Mouse (Mus musculus): Measurements from ENCODE around the gene Olfr699.
"Not testable (repeated sequence)": the region's sequence is repeated elsewhere in the genome, so short reads cannot be mapped to it uniquely, and the experiment has no call there.

Gene Olfr699

GRCm38 (mm10) chr7:106793098-106793497 lies at the start of gene Olfr699:
Gene Olfr699, minus strand, starts transcription at chr7:106793198.
- no peak for DNase-seq (ENCODE audit: extremely low read depth, low read depth, low spot score)

DNA sequence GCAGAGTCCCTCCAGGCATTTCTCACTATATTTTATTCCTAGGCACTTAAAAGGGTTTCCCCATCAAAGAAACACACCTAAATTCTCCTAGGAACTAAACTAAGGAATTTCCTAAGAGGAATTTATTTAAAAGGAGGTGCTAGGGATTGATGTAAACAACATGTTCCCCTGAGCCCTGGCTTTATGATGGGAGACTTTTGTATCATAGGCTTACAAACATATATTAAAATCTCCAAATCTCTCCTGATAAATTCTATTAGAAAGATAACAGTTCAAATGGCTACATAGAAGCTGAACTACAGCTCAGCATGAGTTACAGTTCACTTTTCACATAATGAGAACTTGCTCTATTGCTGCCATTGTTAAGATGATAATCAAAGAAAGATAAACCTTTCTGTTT lies 40.8 kb upstream of the Olfr699 start, which contains the start of gene Olfr702:
TSS of gene Olfr702 (minus strand) at position 101 of the 400 bp plus-strand sequence.
- no peak for DNase-seq (ENCODE audit: extremely low read depth, low read depth, low spot score)

DNA sequence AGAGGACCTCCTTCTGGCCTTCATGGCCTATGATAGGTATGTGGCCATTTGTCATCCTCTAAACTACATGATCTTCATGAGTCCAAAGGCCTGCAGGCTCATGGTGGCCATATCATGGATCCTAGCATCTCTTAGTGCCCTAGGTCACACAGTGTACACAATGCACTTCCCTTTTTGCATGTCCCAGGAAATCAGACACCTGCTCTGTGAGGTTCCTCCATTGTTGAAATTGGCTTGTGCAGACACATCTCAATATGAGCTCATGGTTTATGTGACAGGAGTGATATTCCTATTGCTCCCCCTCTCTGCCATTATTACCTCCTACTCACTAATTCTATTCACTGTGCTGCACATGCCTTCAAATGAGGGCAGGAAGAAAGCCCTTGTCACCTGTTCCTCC lies 25.4 kb upstream of the Olfr699 start:
- DNase-seq (ENCODE audit: extremely low read depth, low read depth, low spot score) = no peak

DNA sequence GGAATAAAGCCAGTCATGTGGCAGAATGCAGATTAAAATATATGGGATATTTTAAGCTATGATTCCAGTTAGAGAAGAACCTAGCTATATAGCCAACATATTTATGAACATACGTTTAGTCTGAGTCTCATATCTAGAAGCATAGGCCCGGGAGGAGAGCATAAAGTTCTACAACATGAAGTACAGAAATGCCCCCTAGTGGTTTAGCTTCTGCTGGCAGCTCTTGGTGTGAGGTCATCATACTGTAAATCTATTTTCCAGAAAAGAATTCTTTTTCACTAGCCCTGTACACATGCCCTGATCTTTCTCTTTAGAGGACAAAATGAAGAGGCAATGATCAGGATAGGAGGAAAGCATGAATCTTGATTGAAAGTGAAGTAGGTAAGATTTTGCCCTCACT lies 22.8 kb upstream of the Olfr699 start:
- no peak for DNase-seq (ENCODE audit: extremely low read depth, low read depth, low spot score)

- DNase-seq (ENCODE audit: extremely low read depth, low read depth, low spot score) = no peak
These were observed 20.8 kb upstream of the Olfr699 start, which contains the start of gene Olfr701 for GRCm38 (mm10) chr7:106813829-106814228. Gene Olfr701, plus strand, starts transcription at chr7:106814129.

GRCm38 (mm10) chr7:106808734-106809133 lies 15.7 kb upstream of the Olfr699 start, which contains the start of gene Olfr700:
Gene Olfr700, minus strand, starts transcription at chr7:106808834.
- no peak for DNase-seq (ENCODE audit: extremely low read depth, low read depth, low spot score)

DNA sequence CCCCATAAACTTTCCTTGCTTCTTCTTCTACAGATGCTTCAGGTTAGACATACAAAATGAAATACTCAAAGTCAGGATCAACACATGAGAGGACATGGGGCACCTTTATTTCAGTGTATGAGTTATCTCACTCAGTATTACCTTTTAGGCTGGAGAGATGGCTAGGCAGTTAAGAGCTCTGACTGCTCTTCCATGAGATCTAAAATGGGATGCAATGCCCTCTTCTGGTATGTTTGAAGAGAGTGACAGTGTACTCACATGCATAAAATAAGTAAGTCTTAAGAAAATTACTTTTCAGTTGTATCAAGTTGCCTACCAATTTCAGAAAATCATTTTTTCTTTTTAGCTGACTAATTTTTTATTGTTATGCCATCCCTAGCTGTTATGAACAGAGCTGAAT lies 4.7 kb downstream of the Olfr699 start:
- DNase-seq (ENCODE audit: extremely low read depth, low read depth, low spot score) = no peak

DNA sequence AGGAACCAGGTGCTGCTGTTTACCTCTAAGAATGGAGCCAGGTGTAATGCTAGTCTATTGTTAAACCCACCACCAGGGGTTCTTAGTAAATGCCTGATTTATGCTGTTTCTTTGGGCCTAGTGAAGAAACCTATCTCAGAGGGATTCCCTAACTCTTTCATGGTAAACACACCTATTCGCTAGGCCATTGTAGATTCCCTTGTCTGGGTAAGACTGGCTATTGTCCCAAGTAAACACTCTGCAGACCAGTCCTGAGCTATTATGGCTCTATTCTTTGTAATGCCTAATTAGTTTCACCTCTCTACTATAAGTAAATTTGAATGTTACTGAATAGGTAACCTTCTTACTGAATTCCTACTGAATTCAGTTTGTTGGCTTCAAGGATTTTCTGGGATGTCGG lies 32.0 kb downstream of the Olfr699 start:
- not testable (repeated sequence) for DNase-seq (ENCODE audit: extremely low read depth, low read depth, low spot score)

DNA sequence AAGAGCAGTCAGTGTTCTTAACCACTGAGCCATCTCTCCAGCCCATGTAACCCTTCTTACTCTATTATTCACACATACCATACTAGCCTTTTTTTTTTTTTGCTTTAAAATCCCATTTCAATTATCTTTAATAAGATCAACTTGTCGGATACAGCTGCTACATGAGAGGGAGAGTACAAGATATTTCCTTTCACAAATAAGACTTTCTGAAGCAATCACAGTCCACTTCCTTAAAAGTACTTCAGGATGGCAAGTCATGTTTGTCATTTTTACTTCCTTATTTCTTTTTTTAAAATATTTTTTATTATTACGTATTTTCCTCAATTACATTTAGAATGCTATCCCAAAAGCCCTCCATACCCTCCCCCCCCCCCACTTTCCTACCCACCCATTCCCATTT lies 34.2 kb downstream of the Olfr699 start:
- DNase-seq (ENCODE audit: extremely low read depth, low read depth, low spot score) = no peak

- DNase-seq (ENCODE audit: extremely low read depth, low read depth, low spot score) = no peak
These were observed 37.7 kb downstream of the Olfr699 start, which contains the start of gene Olfr698 for GRCm38 (mm10) chr7:106755297-106755696. Gene Olfr698, minus strand, starts transcription at chr7:106755397.

DNA sequence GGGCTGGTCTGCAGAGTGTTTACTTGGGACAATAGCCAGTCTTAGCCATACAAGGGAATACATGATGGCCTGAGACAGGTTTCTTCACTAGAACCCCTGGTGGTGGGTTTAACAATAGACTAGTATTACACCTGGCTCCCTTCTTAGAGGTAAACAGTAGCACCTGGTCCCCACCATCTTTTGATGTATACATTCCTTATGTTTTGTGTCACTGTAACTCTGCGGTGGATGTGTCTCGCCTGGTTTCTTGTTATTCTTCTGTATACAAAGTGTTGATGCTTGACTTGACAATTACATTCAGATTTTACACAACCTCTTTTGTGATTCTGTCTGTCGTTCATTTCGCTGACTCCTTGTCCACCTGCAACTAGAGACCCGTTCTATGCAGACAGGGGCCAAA lies 47.2 kb downstream of the Olfr699 start:
- DNase-seq (ENCODE audit: extremely low read depth, low read depth, low spot score) = no peak

- DNase-seq (ENCODE audit: extremely low read depth, low read depth, low spot score) = no peak
These were observed 50.7 kb downstream of the Olfr699 start, which contains the start of gene Olfr697 for GRCm38 (mm10) chr7:106742343-106742742. Gene Olfr697, minus strand, starts transcription at chr7:106742443.

Measured in fat pad, adult 2 months (tissue).